Mouse (Mus musculus) midbrain, embryonic 16.5 days (tissue): ENCODE results near the gene Parp8. TPM values are rescaled to one million over a fixed set of nuclear protein-coding genes. Genes with fewer than 3 reads are reported as not detected.

ENCODE experiments used
- ATAC-seq: fragments of 200-750 bp; cut with Nextera tagmentation; 2 replicates; pipeline ENCODE4 v1.8.0; 2017; ENCODE audit warnings: moderate TSS enrichment
- H3K27ac ChIP-seq: fragments of 300-500 bp; sonication (generic); 2 replicates; pipeline ENCODE4 v1.5.1; 2014; ENCODE audit warnings: mild to moderate bottlenecking, low read length, mixed read lengths
- H3K27me3 ChIP-seq: fragments of 300-500 bp; sonication (generic); 2 replicates; pipeline ENCODE4 v1.6.1; 2014; ENCODE audit warnings: low read depth, low read length, mixed read lengths; ENCODE audit not compliant: control insufficient read depth, insufficient read depth
- H3K36me3 ChIP-seq: fragments of 300-500 bp; sonication (generic); 2 replicates; pipeline ENCODE4 v1.6.1; 2014; ENCODE audit warnings: mild to moderate bottlenecking, low read length, moderate library complexity, mixed read lengths; ENCODE audit not compliant: control insufficient read depth, insufficient read depth
- H3K4me1 ChIP-seq: fragments of 300-500 bp; sonication (generic); 2 replicates; pipeline ENCODE4 v1.6.1; 2014; ENCODE audit warnings: mild to moderate bottlenecking, low read length, mixed read lengths; ENCODE audit not compliant: control insufficient read depth, insufficient read depth
- H3K4me2 ChIP-seq: fragments of 300-500 bp; sonication (generic); 2 replicates; pipeline ENCODE4 v1.6.1; 2014; ENCODE audit warnings: mild to moderate bottlenecking, low read length, mixed read lengths
- H3K4me3 ChIP-seq: fragments of 300-500 bp; sonication (generic); 2 replicates; pipeline ENCODE4 v1.5.1; 2014; ENCODE audit warnings: low read depth, mild to moderate bottlenecking, low read length, moderate library complexity, mixed read lengths
- H3K9ac ChIP-seq: fragments of 300-500 bp; sonication (generic); 2 replicates; pipeline ENCODE4 v1.6.1; 2014; ENCODE audit warnings: low read depth, low read length, mixed read lengths
- H3K9me3 ChIP-seq: fragments of 300-500 bp; sonication (generic); replicated peaks from 2 replicates; pipeline ENCODE4 v1.6.1; 2014; ENCODE audit warnings: mild to moderate bottlenecking, low read length, mixed read lengths; ENCODE audit not compliant: control insufficient read depth, poor library complexity, severe bottlenecking
- WGBS: fragments of 180-500 bp; shearing (Covaris S2); extraction: QIAGEN DNeasy Blood & Tissue Kit; methylation state at CpG from one replicate; pipeline ENCODE4 v1.1.7; 2014; 5-methylcytosine and 5-hydroxymethylcytosine counted together
- polyA plus RNA-seq: library from polyadenylated mRNA; unstranded; fragments of >200 nt; fragmentation: Nextera tagmentation; extraction: Ambion mirVana; gene quantifications from 2 replicates; pipeline ENCODE4 v1.2.1, GENCODE M21; 2015

Parp8 gene
- polyA plus RNA-seq, 1 experiment from 2014 or later, result 33.7 TPM

DNA sequence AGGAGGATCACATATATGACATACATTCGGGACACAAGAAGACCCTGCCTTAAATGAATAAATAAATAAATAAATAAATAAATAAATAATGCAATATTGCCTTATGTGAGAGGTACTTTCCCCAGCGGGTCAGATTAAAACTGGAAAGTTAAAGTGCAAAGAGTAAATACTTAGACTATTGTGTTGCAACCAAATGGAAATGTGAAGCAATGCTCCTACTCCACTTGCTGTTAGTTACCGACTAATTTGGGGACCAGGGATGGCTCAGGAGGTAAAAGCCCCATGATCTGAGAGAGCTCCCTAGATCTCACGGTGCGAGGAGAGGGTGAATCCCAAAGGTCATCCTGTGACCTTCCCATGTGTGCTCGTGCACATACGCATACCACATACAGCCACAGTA is 38.7 kb downstream of the Parp8 start:
- Histone ChIP-seq H3K27me3 (no peaks in the 10 kb centered on the region), H3K4me2 (no peak overlapping the region), H3K36me3 (no peaks in the 10 kb centered on the region), H3K4me3 (no peak overlapping the region), H3K9me3 (no peaks in the 10 kb centered on the region), H3K4me1 (0 out of 2 replicates have a peak, but pooled peaks cover 2% of the 10 kb centered on the region), H3K9ac (no peak overlapping the region), H3K27ac (no peak overlapping the region)
- ATAC-seq, result no peak
- WGBS, result 93% methylated on average over 7 of the region's 7 CpGs

- Histone ChIP-seq H3K4me3 (no peak overlapping the region), H3K27me3 (no peaks in the 10 kb centered on the region), H3K9me3 (no peaks in the 10 kb centered on the region), H3K4me2 (no peak overlapping the region), H3K4me1 (peaks cover 5% of the 10 kb centered on the region; the same call in 1 of the 2 replicates), H3K9ac (no peak overlapping the region), H3K36me3 (no peaks in the 10 kb centered on the region), H3K27ac (no peak overlapping the region)
- ATAC-seq, result no peak
- WGBS, result 71% methylated on average over 7 of the region's 7 CpGs
Measured at GRCm38 (mm10) chr13:116974081-116974860, 51.1 kb downstream of the Parp8 start.

GRCm38 (mm10) chr13:116973491-116973890 is 51.8 kb downstream of the Parp8 start:
- Histone ChIP-seq H3K4me2 (no peak overlapping the region), H3K9me3 (no peaks in the 10 kb centered on the region), H3K9ac (no peak overlapping the region), H3K27ac (no peak overlapping the region), H3K4me3 (no peak overlapping the region), H3K36me3 (no peaks in the 10 kb centered on the region), H3K4me1 (peaks cover 5% of the 10 kb centered on the region; the same call in 1 of the 2 replicates), H3K27me3 (no peaks in the 10 kb centered on the region)
- peak; percentile 52 for ATAC-seq
- 82% methylated on average over 7 of the region's 7 CpGs for WGBS

- Histone ChIP-seq H3K27me3 (no peaks in the 10 kb centered on the region), H3K27ac (no peak overlapping the region), H3K9me3 (no peaks in the 10 kb centered on the region), H3K36me3 (no peaks in the 10 kb centered on the region), H3K4me3 (no peak overlapping the region), H3K9ac (no peak overlapping the region), H3K4me2 (no peak overlapping the region), H3K4me1 (peaks cover 5% of the 10 kb centered on the region; the same call in 1 of the 2 replicates)
- no peak for ATAC-seq
- WGBS, result 90% methylated on average over 7 of the region's 7 CpGs
Measured at GRCm38 (mm10) chr13:116972036-116972611, 53.2 kb downstream of the Parp8 start.

DNA sequence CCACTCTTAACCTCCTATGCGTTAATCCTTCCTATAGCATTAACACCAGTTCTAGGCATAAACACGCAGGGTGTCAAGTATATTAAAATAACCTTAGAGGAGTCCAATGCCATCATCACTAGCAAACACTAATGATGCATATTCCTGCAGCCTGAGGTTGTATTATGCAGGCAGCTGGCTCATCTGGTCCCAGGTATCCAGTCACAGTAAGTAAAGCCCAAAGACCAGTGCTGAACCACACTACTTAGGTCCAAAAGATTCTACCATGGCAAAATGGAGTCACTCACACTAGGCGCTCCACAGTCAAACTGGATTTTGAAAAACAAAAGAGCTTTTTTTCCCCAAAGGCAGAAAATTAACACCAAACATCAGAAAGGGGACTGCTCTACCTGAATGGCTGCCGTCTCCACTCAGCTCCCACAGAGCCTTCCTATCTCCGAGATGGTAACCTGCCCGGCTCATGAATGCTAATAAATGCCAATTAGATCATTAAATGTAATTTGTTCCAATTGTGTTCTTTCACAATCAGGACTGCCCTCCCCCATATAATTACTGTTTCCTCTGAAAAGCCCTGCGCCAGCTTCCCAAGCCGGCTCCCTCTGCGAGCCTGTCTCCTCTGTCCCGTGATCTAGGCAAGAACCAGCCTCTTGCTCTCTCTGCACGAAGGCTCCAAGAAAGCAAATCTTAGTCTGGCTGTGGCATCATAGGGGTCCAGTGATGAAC is 54.5 kb downstream of the Parp8 start:
- Histone ChIP-seq H3K9ac (no peak overlapping the region), H3K4me1 (peaks cover 5% of the 10 kb centered on the region; the same call in 1 of the 2 replicates), H3K9me3 (no peaks in the 10 kb centered on the region), H3K4me2 (no peak overlapping the region), H3K36me3 (no peaks in the 10 kb centered on the region), H3K4me3 (no peak overlapping the region), H3K27ac (no peak overlapping the region), H3K27me3 (no peaks in the 10 kb centered on the region)
- WGBS, result 69% methylated on average over 11 of the region's 11 CpGs
- 0 out of 2 replicates have a peak, but pooled peaks have one; percentile 18 for ATAC-seq

GRCm38 (mm10) chr13:116969650-116970049 is 55.7 kb downstream of the Parp8 start:
- Histone ChIP-seq H3K9me3 (no peaks in the 10 kb centered on the region), H3K36me3 (no peaks in the 10 kb centered on the region), H3K4me3 (no peak overlapping the region), H3K4me2 (no peak overlapping the region), H3K4me1 (peaks cover 4% of the 10 kb centered on the region; the same call in 1 of the 2 replicates), H3K27me3 (no peaks in the 10 kb centered on the region), H3K27ac (no peak overlapping the region), H3K9ac (no peak overlapping the region)
- ATAC-seq, result no peak
- 89% methylated on average over 1 of the region's 1 CpGs for WGBS

GRCm38 (mm10) chr13:116968906-116969305 is 56.4 kb downstream of the Parp8 start:
- no peak for ATAC-seq
- H3K9me3 ChIP-seq, result no peaks in the 10 kb centered on the region
- no peak overlapping the region for H3K9ac ChIP-seq
- peaks cover 2% of the 10 kb centered on the region; the same call in 1 of the 2 replicates for H3K4me1 ChIP-seq
- no peaks in the 10 kb centered on the region for H3K36me3 ChIP-seq
- H3K27ac ChIP-seq, result no peak overlapping the region
- 94% methylated on average over 4 of the region's 4 CpGs for WGBS
- no peaks in the 10 kb centered on the region for H3K27me3 ChIP-seq
- H3K4me3 ChIP-seq, result no peak overlapping the region
- no peak overlapping the region for H3K4me2 ChIP-seq

DNA sequence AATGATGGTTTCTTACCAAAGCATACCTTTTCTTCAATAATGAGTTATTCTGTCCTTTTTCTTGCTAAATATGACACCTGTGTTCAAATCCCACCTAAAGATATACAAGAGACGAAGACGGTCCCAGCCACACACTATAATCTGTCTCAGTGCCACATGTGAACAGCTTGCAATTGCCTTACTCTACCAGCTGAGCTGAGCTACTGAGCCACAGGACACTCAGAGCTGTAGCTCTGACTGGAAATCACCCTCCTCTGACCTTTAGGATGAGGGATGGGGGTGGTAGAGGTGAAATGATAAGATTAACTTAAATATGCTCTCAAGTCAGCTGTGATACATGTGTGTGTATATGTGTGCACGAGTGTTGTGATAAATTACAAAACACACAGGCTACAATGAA is 57.9 kb downstream of the Parp8 start:
- no peak overlapping the region for H3K9ac ChIP-seq
- H3K4me3 ChIP-seq, result no peak overlapping the region
- no peaks in the 10 kb centered on the region for H3K36me3 ChIP-seq
- no peak for ATAC-seq
- no peak overlapping the region for H3K4me2 ChIP-seq
- 95% methylated on average over 3 of the region's 3 CpGs for WGBS
- H3K27ac ChIP-seq, result no peak overlapping the region
- H3K27me3 ChIP-seq, result no peaks in the 10 kb centered on the region
- H3K4me1 ChIP-seq, result peaks cover 2% of the 10 kb centered on the region; the same call in 1 of the 2 replicates
- H3K9me3 ChIP-seq, result no peaks in the 10 kb centered on the region
